Mouse (Mus musculus): Measurements from ENCODE around the gene Plcl1. TPM values are rescaled to one million over a fixed set of nuclear protein-coding genes. Genes with fewer than 3 reads are reported as not detected.
A peak's percentile ranks its signal among the peaks of the same experiment; 100 is the strongest.

Plcl1 gene
- polyA plus RNA-seq, 2 experiments: 0.05 to 0.12 TPM

- no peak for ATAC-seq (ENCODE audit: insufficient read depth)
- no peak overlapping the region for H3K9ac ChIP-seq (replicated peaks)
- no peaks in the 10 kb centered on the region for H3K36me3 ChIP-seq (replicated peaks; ENCODE audit: control insufficient read depth, insufficient read depth, low read depth)
- no peaks in the 10 kb centered on the region for H3K27me3 ChIP-seq (ENCODE audit: control insufficient read depth, insufficient read depth, low read length)
- no peak overlapping the region for H3K4me2 ChIP-seq (ENCODE audit: low read depth)
- 68% methylated on average over 3 of the region's 3 CpGs for WGBS (ENCODE audit: insufficient replicate concordance)
- no peaks in the 10 kb centered on the region for H3K9me3 ChIP-seq (ENCODE audit: control insufficient read depth, low read length)
- no peak overlapping the region for H3K27ac ChIP-seq
- no peak for DNase-seq (ENCODE audit: low read depth in 3 of 3, low spot score in 3 of 3)
- no peaks in the 10 kb centered on the region for H3K4me1 ChIP-seq (replicated peaks; ENCODE audit: control insufficient read depth in 2 of 2, insufficient read depth in 2 of 2, low read length in 1 of 2)
- TF ChIP-seq EP300 (IDR thresholded peaks at IDR 0.05; ENCODE audit: low read depth) (no peak), CTCF (IDR thresholded peaks at IDR 0.05; ENCODE audit: low read depth) (no peak)
- no peak overlapping the region for H3K4me3 ChIP-seq (ENCODE audit: insufficient read depth in 1 of 2, low read depth in 2 of 2, low read length in 2 of 2)
These were observed 327.2 kb downstream of the Plcl1 start for GRCm38 (mm10) chr1:55732951-55733350.

GRCm38 (mm10) chr1:55736054-55736740, 330.5 kb downstream of the Plcl1 start:
- TF ChIP-seq CTCF (IDR thresholded peaks at IDR 0.05; ENCODE audit: low read depth): peak; percentile 72
- TF ChIP-seq EP300 (IDR thresholded peaks at IDR 0.05; ENCODE audit: low read depth): no peak
- H3K27ac ChIP-seq: no peak overlapping the region
- H3K4me3 ChIP-seq (ENCODE audit: insufficient read depth in 1 of 2, low read depth in 2 of 2, low read length in 2 of 2): no peak overlapping the region
- H3K9ac ChIP-seq (replicated peaks): no peak overlapping the region
- WGBS (ENCODE audit: insufficient replicate concordance): 82% methylated on average over 14 of the region's 14 CpGs
- H3K4me1 ChIP-seq (replicated peaks; ENCODE audit: control insufficient read depth in 2 of 2, insufficient read depth in 2 of 2, low read length in 1 of 2): no peaks in the 10 kb centered on the region
- ATAC-seq (ENCODE audit: insufficient read depth) (no peak), DNase-seq (ENCODE audit: low read depth in 3 of 3, low spot score in 3 of 3) (peak in 1 of 3 experiments; percentile 16)
- no peaks in the 10 kb centered on the region for H3K36me3 ChIP-seq (replicated peaks; ENCODE audit: control insufficient read depth, insufficient read depth, low read depth)
- no peak overlapping the region for H3K4me2 ChIP-seq (ENCODE audit: low read depth)
- no peaks in the 10 kb centered on the region for H3K9me3 ChIP-seq (ENCODE audit: control insufficient read depth, low read length)
- no peaks in the 10 kb centered on the region for H3K27me3 ChIP-seq (ENCODE audit: control insufficient read depth, insufficient read depth, low read length)

GRCm38 (mm10) chr1:55736762-55737288, 331.1 kb downstream of the Plcl1 start:
- ATAC-seq (ENCODE audit: insufficient read depth) (no peak), DNase-seq (ENCODE audit: low read depth in 3 of 3, low spot score in 3 of 3) (no peak)
- H3K4me1 ChIP-seq (replicated peaks; ENCODE audit: control insufficient read depth in 2 of 2, insufficient read depth in 2 of 2, low read length in 1 of 2): no peaks in the 10 kb centered on the region
- H3K9ac ChIP-seq (replicated peaks): no peak overlapping the region
- no peak overlapping the region for H3K4me2 ChIP-seq (ENCODE audit: low read depth)
- H3K27ac ChIP-seq: no peak overlapping the region
- H3K4me3 ChIP-seq (ENCODE audit: insufficient read depth in 1 of 2, low read depth in 2 of 2, low read length in 2 of 2): no peak overlapping the region
- H3K36me3 ChIP-seq (replicated peaks; ENCODE audit: control insufficient read depth, insufficient read depth, low read depth): no peaks in the 10 kb centered on the region
- H3K27me3 ChIP-seq (ENCODE audit: control insufficient read depth, insufficient read depth, low read length): no peaks in the 10 kb centered on the region
- TF ChIP-seq EP300 (IDR thresholded peaks at IDR 0.05; ENCODE audit: low read depth): no peak
- no peak for TF ChIP-seq CTCF (IDR thresholded peaks at IDR 0.05; ENCODE audit: low read depth)
- 48% methylated on average over 5 of the region's 5 CpGs for whole genome bisulfite sequencing (ENCODE audit: insufficient replicate concordance)
- H3K9me3 ChIP-seq (ENCODE audit: control insufficient read depth, low read length): no peaks in the 10 kb centered on the region

- WGBS (ENCODE audit: insufficient replicate concordance): 52% methylated on average over 12 of the region's 12 CpGs
- no peaks in the 10 kb centered on the region for H3K36me3 ChIP-seq (replicated peaks; ENCODE audit: control insufficient read depth, insufficient read depth, low read depth)
- ATAC-seq (ENCODE audit: insufficient read depth) (no peak), DNase-seq (ENCODE audit: low read depth in 3 of 3, low spot score in 3 of 3) (no peak)
- no peak overlapping the region for H3K9ac ChIP-seq (replicated peaks)
- H3K27ac ChIP-seq: no peak overlapping the region
- H3K27me3 ChIP-seq (ENCODE audit: control insufficient read depth, insufficient read depth, low read length): no peaks in the 10 kb centered on the region
- no peaks in the 10 kb centered on the region for H3K4me1 ChIP-seq (replicated peaks; ENCODE audit: control insufficient read depth in 2 of 2, insufficient read depth in 2 of 2, low read length in 1 of 2)
- H3K4me2 ChIP-seq (ENCODE audit: low read depth): no peak overlapping the region
- no peak for TF ChIP-seq CTCF (IDR thresholded peaks at IDR 0.05; ENCODE audit: low read depth)
- no peak for TF ChIP-seq EP300 (IDR thresholded peaks at IDR 0.05; ENCODE audit: low read depth)
- no peaks in the 10 kb centered on the region for H3K9me3 ChIP-seq (ENCODE audit: control insufficient read depth, low read length)
- H3K4me3 ChIP-seq (ENCODE audit: insufficient read depth in 1 of 2, low read depth in 2 of 2, low read length in 2 of 2): no peak overlapping the region
These were observed 333.1 kb downstream of the Plcl1 start for GRCm38 (mm10) chr1:55738746-55739365.

- Histone ChIP-seq H3K4me1 (replicated peaks; ENCODE audit: control insufficient read depth in 2 of 2, insufficient read depth in 2 of 2, low read length in 1 of 2) (no peaks in the 10 kb centered on the region), H3K9me3 (ENCODE audit: control insufficient read depth, low read length) (no peaks in the 10 kb centered on the region), H3K27me3 (ENCODE audit: control insufficient read depth, insufficient read depth, low read length) (no peaks in the 10 kb centered on the region), H3K36me3 (replicated peaks; ENCODE audit: control insufficient read depth, insufficient read depth, low read depth) (no peaks in the 10 kb centered on the region), H3K27ac (no peak overlapping the region), H3K4me2 (ENCODE audit: low read depth) (no peak overlapping the region), H3K4me3 (ENCODE audit: insufficient read depth in 1 of 2, low read depth in 2 of 2, low read length in 2 of 2) (no peak overlapping the region), H3K9ac (replicated peaks) (no peak overlapping the region)
- no peak for ATAC-seq (ENCODE audit: insufficient read depth)
- TF ChIP-seq EP300 (IDR thresholded peaks at IDR 0.05; ENCODE audit: low read depth) (no peak), CTCF (IDR thresholded peaks at IDR 0.05; ENCODE audit: low read depth) (no peak)
- WGBS (ENCODE audit: insufficient replicate concordance): 35% methylated on average over 3 of the region's 3 CpGs
- no peak for DNase-seq (ENCODE audit: low read depth in 3 of 3, low spot score in 3 of 3)
These were observed 336.2 kb downstream of the Plcl1 start for GRCm38 (mm10) chr1:55741885-55742284.

Measured in liver, embryonic 14.5 days (tissue).